Mouse (Mus musculus) adrenal gland, postnatal 10 days (tissue): Measurements from ENCODE around the gene Thop1. TPM values are rescaled to one million over a fixed set of nuclear protein-coding genes. Genes with fewer than 3 reads are reported as not detected.

Experiments
- DNase-seq: peaks from one replicate; pipeline ENCODE4 v3.0.0; 2021; ENCODE audit warnings: mixed read lengths
- microRNA-seq: library from miRNA; unstranded; fragments of <30 nt; microRNA quantifications from one replicate; pipeline ENCODE4 v1.2.0, GENCODE M21; 2021
- total RNA-seq, 2 experiments: library from RNA; stranded (reverse); gene quantifications; 2 replicates each; pipeline ENCODE4 v1.2.3; 2021

Thop1 gene
- total RNA-seq, 2 experiments from 2014 or later, result 31.8 to 42.4 TPM

DNA sequence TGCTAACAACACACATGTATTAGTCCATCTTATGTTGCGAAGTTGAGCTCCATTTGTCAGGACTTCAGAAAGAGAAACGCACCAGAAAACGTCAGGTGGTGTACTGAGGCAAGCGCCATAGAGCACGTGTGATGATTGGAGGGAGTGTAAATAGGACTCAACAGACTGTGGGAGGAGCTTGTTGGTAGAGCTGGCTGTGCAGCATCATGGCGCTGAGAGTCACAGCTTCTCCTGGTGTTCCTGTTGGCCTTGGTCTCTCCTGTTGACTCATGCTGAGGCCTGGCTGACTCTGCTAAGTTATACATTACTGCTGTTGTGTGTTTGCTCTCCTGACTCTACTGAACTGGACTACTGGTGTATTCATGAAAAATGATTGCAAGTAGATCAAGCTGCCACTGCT is 43.1 kb downstream of the Thop1 start:
- no peak for DNase-seq

DNA sequence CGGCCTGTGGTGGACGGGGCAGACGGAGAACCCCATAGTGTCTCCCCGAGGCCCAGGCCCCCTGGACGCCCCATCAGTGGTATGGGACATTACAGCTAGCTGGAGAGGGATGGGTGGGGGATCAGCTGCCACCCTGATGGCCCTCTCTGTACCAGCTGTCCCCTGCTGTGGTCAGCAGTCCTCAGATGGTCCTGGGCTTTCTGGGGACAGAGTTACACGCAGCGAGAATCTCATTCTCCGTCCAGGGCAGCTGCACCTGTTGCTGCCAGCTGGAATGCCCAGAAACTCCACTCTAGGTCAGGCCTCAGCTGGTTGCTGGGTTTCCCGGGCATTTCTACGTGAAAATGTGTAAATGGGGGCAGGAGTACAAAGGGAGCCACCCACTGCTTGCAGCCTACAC is 49.8 kb downstream of the Thop1 start:
- no peak for DNase-seq

DNA sequence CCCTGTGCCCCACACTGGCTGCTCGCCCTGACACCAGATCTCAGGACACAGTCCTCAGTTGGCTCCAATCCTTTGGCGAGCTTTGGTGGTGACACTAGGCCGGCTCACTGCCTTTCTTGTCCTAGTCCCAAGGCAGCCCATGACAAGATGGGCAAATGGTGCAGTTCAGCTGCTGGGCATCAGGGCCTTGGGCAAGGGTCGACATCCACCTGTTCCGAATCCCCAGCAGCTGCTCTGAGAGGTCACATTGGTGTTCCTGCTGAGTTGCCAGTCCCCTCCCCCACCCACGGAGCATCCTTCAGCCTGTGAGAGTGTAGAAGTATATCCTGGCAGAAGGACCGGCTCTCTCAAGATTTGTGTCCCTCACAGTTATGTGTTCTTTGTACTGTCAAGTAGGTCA is 50.8 kb downstream of the Thop1 start:
- no peak for DNase-seq

DNA sequence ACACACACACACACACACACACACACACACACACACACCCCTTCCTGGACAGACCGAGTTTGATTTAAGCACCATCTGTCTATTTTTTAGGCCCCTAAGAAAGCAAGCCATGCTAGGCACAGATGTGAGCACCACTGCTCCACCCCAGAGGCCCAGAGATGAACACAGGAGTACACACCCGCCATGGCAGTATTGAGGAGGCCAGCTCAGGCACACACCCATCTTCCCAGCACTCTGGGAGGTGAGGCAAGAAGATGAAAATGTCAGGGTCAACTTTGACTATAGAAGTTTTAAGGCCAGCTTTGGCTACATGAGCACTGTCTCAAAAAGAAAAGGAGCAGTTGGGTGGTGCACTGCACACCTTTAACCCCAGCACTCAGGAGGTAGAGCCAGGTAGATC is 53.1 kb downstream of the Thop1 start:
- DNase-seq, result no peak

DNA sequence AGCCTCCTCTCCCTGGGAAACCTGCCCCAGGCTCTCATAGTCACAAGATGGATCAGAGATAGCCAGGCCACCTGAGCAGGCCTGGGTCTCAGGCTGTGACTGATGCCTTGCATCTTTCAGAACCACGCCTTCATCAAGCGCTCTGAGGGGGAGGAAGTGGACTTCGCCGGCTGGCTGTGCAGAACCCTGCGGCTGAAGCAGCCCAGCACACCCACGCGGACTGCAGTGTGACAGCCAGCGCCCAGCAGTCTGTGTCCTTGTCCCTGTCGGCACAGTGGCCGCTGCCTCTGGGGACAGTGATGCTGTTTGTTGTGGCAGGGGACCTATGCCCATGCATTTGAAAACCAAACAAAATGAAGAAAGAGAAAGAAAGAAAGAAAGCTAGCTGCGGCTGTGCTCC is 53.7 kb downstream of the Thop1 start:
- DNase-seq, result no peak

Small RNA genes within 50 kb of the gene (microRNA-seq; reads per million reads assigned to microRNA genes)
- not detected for gene Mir5615-1
- not detected for gene Mir5615-2

Other genes with a start within 250 kb of the Thop1 start
- 100 to 1,000 TPM; 700 to 820 TPM for gene Oaz1, start 243.4 kb upstream of the Thop1 start, total RNA-seq
- gene Lingo3, start 226.0 kb upstream of the Thop1 start, total RNA-seq, result 1 to 10 TPM in 1 of 2 experiments, under 1 TPM in 1; 0.99 to 1.5 TPM
- 10 to 100 TPM; 35.3 to 37.8 TPM for gene Lsm7, start 214.8 kb upstream of the Thop1 start, total RNA-seq
- gene Sppl2b, start 214.8 kb upstream of the Thop1 start, total RNA-seq, result 10 to 100 TPM; 25.3 to 39.8 TPM
- under 1 TPM; 0.09 to 0.12 TPM for gene Tmprss9, start 198.2 kb upstream of the Thop1 start, total RNA-seq
- 100 to 1,000 TPM; 271 to 285 TPM for gene Timm13, start 169.1 kb upstream of the Thop1 start, total RNA-seq
- 10 to 100 TPM; 14.5 to 16.5 TPM for gene Lmnb2, start 151.8 kb upstream of the Thop1 start, total RNA-seq
- gene Gadd45b, start 140.0 kb upstream of the Thop1 start, total RNA-seq, result 10 to 100 TPM; 11.7 to 44.5 TPM
- 1 to 10 TPM; 5.4 to 6.4 TPM for gene Gng7, start 55.1 kb upstream of the Thop1 start, total RNA-seq
- gene Diras1, start 44.4 kb upstream of the Thop1 start, total RNA-seq, result 1 to 10 TPM; 2.8 to 3.4 TPM
- 10 to 100 TPM; 28.5 to 32.8 TPM for gene Slc39a3, start 32.6 kb upstream of the Thop1 start, total RNA-seq
- gene Sgta, start 9.9 kb upstream of the Thop1 start, total RNA-seq, result 100 to 1,000 TPM; 190 to 191 TPM
- 10 to 100 TPM; 18.1 to 42.6 TPM for gene Creb3l3, start 28.8 kb downstream of the Thop1 start, total RNA-seq
- 100 to 1,000 TPM; 151 to 161 TPM for gene Map2k2, start 35.9 kb downstream of the Thop1 start, total RNA-seq
- gene Zbtb7a, start 65.2 kb downstream of the Thop1 start, total RNA-seq, result 10 to 100 TPM; 61.1 to 66.6 TPM
- 10 to 100 TPM; 25.8 to 26.5 TPM for gene Pias4, start 97.9 kb downstream of the Thop1 start, total RNA-seq
- 1,000 to 10,000 TPM; 1,466 to 1,521 TPM for gene Eef2, start 106.6 kb downstream of the Thop1 start, total RNA-seq
- gene Dapk3, start 113.0 kb downstream of the Thop1 start, total RNA-seq, result 10 to 100 TPM; 55.3 to 55.6 TPM
- not detected for gene 4930442H23Rik, start 113.8 kb downstream of the Thop1 start, total RNA-seq
- gene Nmrk2, start 132.0 kb downstream of the Thop1 start, total RNA-seq, result 1 to 10 TPM in 1 of 2 experiments, under 1 TPM in 1; 0.15 to 4.9 TPM
- gene Atcay, start 160.8 kb downstream of the Thop1 start, total RNA-seq, result 1 to 10 TPM; 2.5 to 4.6 TPM
- 10 to 100 TPM in 1 of 2 experiments, 1 to 10 TPM in 1; 7.4 to 11.9 TPM for gene Zfr2, start 163.1 kb downstream of the Thop1 start, total RNA-seq
- gene Matk, start 182.9 kb downstream of the Thop1 start, total RNA-seq, result 1 to 10 TPM; 1.8 to 2.1 TPM
- 100 to 1,000 TPM; 109 to 111 TPM for gene Mrpl54, start 196.9 kb downstream of the Thop1 start, total RNA-seq
- 10 to 100 TPM; 79.8 to 83.8 TPM for gene Apba3, start 196.9 kb downstream of the Thop1 start, total RNA-seq
- 1 to 10 TPM; 1.9 to 3.0 TPM for gene Tjp3, start 221.5 kb downstream of the Thop1 start, total RNA-seq
- gene Pip5k1c, start 222.9 kb downstream of the Thop1 start, total RNA-seq, result 10 to 100 TPM; 39.2 to 48.9 TPM